Mouse (Mus musculus) stomach, postnatal 0 days (tissue): ENCODE results near the gene Zgpat. TPM values are rescaled to one million over a fixed set of nuclear protein-coding genes. Genes with fewer than 3 reads are reported as not detected.

ENCODE experiments used
- ATAC-seq: fragments of 200-750 bp; cut with Nextera tagmentation; 2 replicates; pipeline ENCODE4 v1.8.0; 2017; ENCODE audit not compliant: low FRiP score, low TSS enrichment
- DNase-seq: peaks from one replicate; pipeline ENCODE4 v3.0.0-alpha.2; 2016; ENCODE audit warnings: low spot score
- H3K27ac ChIP-seq: fragments of 300-500 bp; sonication (generic); replicated peaks from 2 replicates; pipeline ENCODE4 v1.5.1; 2014; ENCODE audit warnings: mild to moderate bottlenecking, control low read depth
- H3K27me3 ChIP-seq: fragments of 300-500 bp; sonication (generic); 2 replicates; pipeline ENCODE4 v1.6.1; 2014; ENCODE audit warnings: low read length; ENCODE audit not compliant: control insufficient read depth, insufficient read depth
- H3K36me3 ChIP-seq: fragments of 300-500 bp; sonication (generic); 2 replicates; pipeline ENCODE4 v1.6.1; 2014; ENCODE audit warnings: low read length, mixed read lengths; ENCODE audit not compliant: control insufficient read depth, insufficient read depth
- H3K4me1 ChIP-seq: fragments of 300-500 bp; sonication (generic); replicated peaks from 2 replicates; pipeline ENCODE4 v1.6.1; 2014; ENCODE audit warnings: antibody characterized with exemption; ENCODE audit not compliant: control insufficient read depth, insufficient read depth
- H3K4me2 ChIP-seq: fragments of 300-500 bp; sonication (generic); replicated peaks from 2 replicates; pipeline ENCODE4 v1.6.1; 2014; ENCODE audit warnings: low read depth, mild to moderate bottlenecking, control low read depth, moderate library complexity
- H3K4me3 ChIP-seq: fragments of 300-500 bp; sonication (generic); 2 replicates; pipeline ENCODE4 v1.5.1; 2014; ENCODE audit warnings: low read depth, low read length, control low read depth
- H3K9ac ChIP-seq: fragments of 300-500 bp; sonication (generic); 2 replicates; pipeline ENCODE4 v1.6.1; 2014; ENCODE audit warnings: mild to moderate bottlenecking, low read length, control low read depth, mixed read lengths
- H3K9me3 ChIP-seq: fragments of 300-500 bp; sonication (generic); 2 replicates; pipeline ENCODE4 v1.6.1; 2016; ENCODE audit warnings: low read length; ENCODE audit not compliant: control insufficient read depth
- CTCF ChIP-seq: IDR thresholded peaks from 2 replicates; pipeline ENCODE4 v1.5.1; 2016; ENCODE audit warnings: antibody characterized with exemption, low read depth, mild to moderate bottlenecking, moderate library complexity
- EP300 ChIP-seq: optimal IDR thresholded peaks from 2 replicates; pipeline ENCODE3; 2016; ENCODE audit warnings: antibody characterized with exemption
- WGBS: fragments of 180-500 bp; shearing (Covaris S2); extraction: QIAGEN DNeasy Blood & Tissue Kit; methylation state at CpG from one replicate; pipeline ENCODE4 v1.1.7; 2014; 5-methylcytosine and 5-hydroxymethylcytosine counted together
- polyA plus RNA-seq: library from polyadenylated mRNA; unstranded; fragments of >200 nt; fragmentation: Nextera tagmentation; extraction: Ambion mirVana; gene quantifications from 2 replicates; pipeline ENCODE4 v1.2.1, GENCODE M21; 2015

The Zgpat gene
- polyA plus RNA-seq, 1 experiment from 2014 or later = 15.5 TPM

GRCm38 (mm10) chr2:181413141-181413540, 48.4 kb downstream of the Zgpat start:
- WGBS = 19% methylated on average over 2 of the region's 2 CpGs

GRCm38 (mm10) chr2:181415945-181416344, 51.2 kb downstream of the Zgpat start:
- H3K36me3 ChIP-seq = no peaks in the 10 kb centered on the region
- no peaks in the 10 kb centered on the region for H3K9me3 ChIP-seq
- no peak overlapping the region for H3K9ac ChIP-seq
- no peak overlapping the region for H3K4me2 ChIP-seq
- ATAC-seq = no peak
- H3K4me3 ChIP-seq = no peak overlapping the region
- 31% methylated on average over 3 of the region's 3 CpGs for WGBS
- TF ChIP-seq CTCF (no peak), EP300 (no peak)
- no peaks in the 10 kb centered on the region for H3K4me1 ChIP-seq
- H3K27ac ChIP-seq = no peak overlapping the region
- DNase-seq = peak; percentile 49
- H3K27me3 ChIP-seq = no peaks in the 10 kb centered on the region

More at GRCm38 (mm10) chr2:181413141-181413540, 48.4 kb downstream of the Zgpat start:
- no peak overlapping the region for H3K9ac ChIP-seq
- no peaks in the 10 kb centered on the region for H3K27me3 ChIP-seq
- no peak overlapping the region for H3K27ac ChIP-seq
- H3K4me1 ChIP-seq = no peaks in the 10 kb centered on the region
- no peak overlapping the region for H3K4me3 ChIP-seq
- no peak for DNase-seq
- TF ChIP-seq EP300 = no peak
- no peak for TF ChIP-seq CTCF
- H3K9me3 ChIP-seq = no peaks in the 10 kb centered on the region
- ATAC-seq = no peak
- H3K36me3 ChIP-seq = no peaks in the 10 kb centered on the region
- H3K4me2 ChIP-seq = no peak overlapping the region

GRCm38 (mm10) chr2:181419359-181419758, 54.6 kb downstream of the Zgpat start:
- 71% methylated on average over 7 of the region's 7 CpGs for WGBS
- no peaks in the 10 kb centered on the region for H3K4me1 ChIP-seq
- no peak for TF ChIP-seq CTCF
- no peak for TF ChIP-seq EP300
- H3K9ac ChIP-seq = no peak overlapping the region
- no peak overlapping the region for H3K27ac ChIP-seq
- H3K4me2 ChIP-seq = no peak overlapping the region
- H3K36me3 ChIP-seq = no peaks in the 10 kb centered on the region
- no peaks in the 10 kb centered on the region for H3K9me3 ChIP-seq
- no peaks in the 10 kb centered on the region for H3K27me3 ChIP-seq
- DNase-seq = no peak
- no peak overlapping the region for H3K4me3 ChIP-seq
- ATAC-seq = no peak

GRCm38 (mm10) chr2:181420426-181420825, 55.7 kb downstream of the Zgpat start:
- no peak for ATAC-seq
- Histone ChIP-seq H3K27me3 (no peaks in the 10 kb centered on the region), H3K4me1 (no peaks in the 10 kb centered on the region), H3K4me3 (no peak overlapping the region), H3K27ac (no peak overlapping the region), H3K9ac (no peak overlapping the region), H3K36me3 (no peaks in the 10 kb centered on the region), H3K4me2 (no peak overlapping the region), H3K9me3 (no peaks in the 10 kb centered on the region)
- DNase-seq = no peak
- WGBS = 62% methylated on average over 4 of the region's 4 CpGs
- no peak for TF ChIP-seq EP300
- no peak for TF ChIP-seq CTCF

- H3K9me3 ChIP-seq = no peaks in the 10 kb centered on the region
- no peak overlapping the region for H3K9ac ChIP-seq
- H3K4me1 ChIP-seq = no peaks in the 10 kb centered on the region
- ATAC-seq (no peak), DNase-seq (no peak)
- WGBS = 64% methylated on average over 4 of the region's 4 CpGs
- H3K36me3 ChIP-seq = no peaks in the 10 kb centered on the region
- H3K27ac ChIP-seq = no peak overlapping the region
- H3K27me3 ChIP-seq = no peaks in the 10 kb centered on the region
- no peak for TF ChIP-seq CTCF
- TF ChIP-seq EP300 = no peak
- no peak overlapping the region for H3K4me2 ChIP-seq
- no peak overlapping the region for H3K4me3 ChIP-seq
Measured at GRCm38 (mm10) chr2:181420903-181421638, 56.3 kb downstream of the Zgpat start.

- WGBS = 87% methylated on average over 9 of the region's 9 CpGs
Measured at GRCm38 (mm10) chr2:181423834-181424233, 59.1 kb downstream of the Zgpat start.

More at GRCm38 (mm10) chr2:181423834-181424233, 59.1 kb downstream of the Zgpat start:
- no peaks in the 10 kb centered on the region for H3K36me3 ChIP-seq
- no peak for DNase-seq
- no peak for TF ChIP-seq EP300
- TF ChIP-seq CTCF = no peak
- no peak overlapping the region for H3K4me2 ChIP-seq
- H3K4me3 ChIP-seq = no peak overlapping the region
- H3K27ac ChIP-seq = no peak overlapping the region
- ATAC-seq = no peak
- H3K9me3 ChIP-seq = no peaks in the 10 kb centered on the region
- H3K9ac ChIP-seq = no peak overlapping the region
- H3K27me3 ChIP-seq = no peaks in the 10 kb centered on the region
- no peaks in the 10 kb centered on the region for H3K4me1 ChIP-seq

Other genes with a start within 250 kb of the Zgpat start
- gene Kcnq2, start 229.6 kb upstream of the Zgpat start, polyA plus RNA-seq = 0.42 and 0.59 TPM in 2 replicates
- gene Eef1a2, start 207.9 kb upstream of the Zgpat start, polyA plus RNA-seq = 0.40 and 0.42 TPM in 2 replicates
- gene Ppdpf, start 177.7 kb upstream of the Zgpat start, polyA plus RNA-seq = 294 and 310 TPM in 2 replicates
- gene Ptk6, start 162.1 kb upstream of the Zgpat start, polyA plus RNA-seq = 5.8 and 5.9 TPM in 2 replicates
- gene Srms, start 151.7 kb upstream of the Zgpat start, polyA plus RNA-seq = 1.7 and 1.8 TPM in 2 replicates
- 0.36 and 0.45 TPM in 2 replicates for gene Fndc11, start 144.9 kb upstream of the Zgpat start, polyA plus RNA-seq
- gene Helz2, start 122.9 kb upstream of the Zgpat start, polyA plus RNA-seq = 1.6 and 1.7 TPM in 2 replicates
- 4.9 and 5.5 TPM in 2 replicates for gene Gmeb2, start 76.9 kb upstream of the Zgpat start, polyA plus RNA-seq
- 26.3 and 28.9 TPM in 2 replicates for gene Stmn3, start 50.4 kb upstream of the Zgpat start, polyA plus RNA-seq
- gene Rtel1, start 45.2 kb upstream of the Zgpat start, polyA plus RNA-seq = 9.0 and 9.3 TPM in 2 replicates
- gene Arfrp1, start 476 bp downstream of the Zgpat start, polyA plus RNA-seq = 30.1 and 33.7 TPM in 2 replicates
- gene Lime1, start 15.2 kb downstream of the Zgpat start, polyA plus RNA-seq = 8.3 and 8.8 TPM in 2 replicates
- 2.4 TPM in 2 replicates for gene Zbtb46, start 94.5 kb downstream of the Zgpat start, polyA plus RNA-seq
- gene Abhd16b, start 128.3 kb downstream of the Zgpat start, polyA plus RNA-seq = 0.08 and 0.15 TPM in 2 replicates
- 98.0 and 104 TPM in 2 replicates for gene Tpd52l2, start 132.2 kb downstream of the Zgpat start, polyA plus RNA-seq
- gene Dnajc5, start 155.6 kb downstream of the Zgpat start, polyA plus RNA-seq = 50.2 and 52.7 TPM in 2 replicates
- gene Uckl1, start 220.0 kb downstream of the Zgpat start, polyA plus RNA-seq = 37.1 and 39.7 TPM in 2 replicates
- 28.3 and 28.4 TPM in 2 replicates for gene Prpf6, start 226.9 kb downstream of the Zgpat start, polyA plus RNA-seq
- gene Zfp512b, start 227.9 kb downstream of the Zgpat start, polyA plus RNA-seq = 15.9 and 18.3 TPM in 2 replicates
- gene Samd10, start 234.3 kb downstream of the Zgpat start, polyA plus RNA-seq = 22.9 and 26.8 TPM in 2 replicates